ENCODE assay signal across 8 mouse cellular contexts in the genomic region with DNA sequence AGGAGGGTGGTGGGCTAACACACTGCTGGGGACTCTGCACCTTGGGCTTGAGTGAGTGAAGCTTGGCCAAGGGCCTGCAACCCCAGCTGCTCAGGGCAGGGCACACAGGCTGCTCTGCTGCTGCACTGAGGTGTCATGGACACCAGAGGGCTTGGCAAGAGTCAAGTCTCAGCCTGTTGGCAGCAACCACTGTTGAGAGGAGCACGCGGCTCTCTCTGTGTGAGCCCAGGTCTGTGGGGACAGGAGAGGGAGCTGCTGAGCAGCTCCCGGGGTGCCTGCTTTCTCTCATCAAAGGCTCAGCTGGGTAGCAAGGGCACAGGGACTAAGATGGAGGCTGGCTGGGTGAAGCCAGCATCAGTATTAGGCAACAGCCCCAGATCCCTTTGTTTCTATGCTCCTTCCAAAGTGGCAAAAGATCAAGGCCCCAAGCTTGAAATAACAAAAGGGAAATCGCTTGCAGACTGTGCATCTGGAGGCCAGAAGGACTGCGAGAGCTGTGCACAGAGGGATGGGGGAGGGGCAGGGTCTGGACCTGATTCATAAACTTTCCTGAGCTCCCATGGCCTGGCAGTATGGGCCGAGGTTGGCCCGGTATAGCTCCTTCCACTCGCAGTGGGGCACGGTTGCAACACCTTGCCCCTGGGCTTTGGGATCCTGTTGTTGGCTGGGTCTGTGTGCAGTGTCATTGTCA.
DNase-seq lines count a peak whose midpoint lies in the region; ATAC-seq lines count a peak whose summit lies in the region.

No protein-coding gene starts in this region.

- 28% methylated on average over 9 of the region's 9 CpGs for WGBS in hindbrain, embryonic 11.5 days

- H3K36me3 ChIP-seq in hindbrain, embryonic 11.5 days (ENCODE audit: control insufficient read depth, insufficient read depth, low read length), result no peaks in the 10 kb centered on the region

- H3K27me3 ChIP-seq in hindbrain, embryonic 11.5 days (ENCODE audit: control insufficient read depth, insufficient read depth, low read length), result no peaks in the 10 kb centered on the region; the same call in 1 of the 2 replicates

- DNase-seq in R1 (ENCODE audit: low read depth, low spot score), result peak; percentile 73
- DNase-seq in cerebellum, postnatal 25 days, result peak; percentile 39 to 53
- DNase-seq in frontal cortex, postnatal 14 days (ENCODE audit: low spot score in 2 of 2), result peak; percentile 35 to 44
- DNase-seq in hindbrain, embryonic 11.5 days (ENCODE audit: low spot score), result peak; percentile 77
- peak; percentile 33 for DNase-seq in layer of hippocampus, postnatal 25 days (ENCODE audit: extremely low spot score in 1 of 2, low spot score in 1 of 2)
- peak; percentile 82 for DNase-seq in mesoderm, embryonic 11.5 days (ENCODE audit: low read depth, low spot score)
- DNase-seq in skeletal muscle tissue, adult 2 months (ENCODE audit: low read depth, low spot score), result peak; percentile 75
- DNase-seq in spleen, postnatal 4 days (ENCODE audit: low spot score in 2 of 2), result no peak

- 0 out of 2 replicates have a peak overlapping the region, but pooled peaks have one; percentile 11 for H3K9ac ChIP-seq in hindbrain, embryonic 11.5 days (ENCODE audit: low read depth, low read length)

- H3K9me3 ChIP-seq in hindbrain, embryonic 11.5 days (ENCODE audit: control insufficient read depth, low read length), result no peaks in the 10 kb centered on the region

- H3K4me1 ChIP-seq in hindbrain, embryonic 11.5 days (replicated peaks; ENCODE audit: control insufficient read depth, insufficient read depth, low read length), result no peaks in the 10 kb centered on the region; the same call in 1 of the 2 replicates

- ATAC-seq in hindbrain, embryonic 11.5 days (ENCODE audit: low FRiP score), result peak; percentile 85

- H3K4me3 ChIP-seq in hindbrain, embryonic 11.5 days (ENCODE audit: low read depth, low read length), result no peak overlapping the region

- H3K27ac ChIP-seq in hindbrain, embryonic 11.5 days (ENCODE audit: low read depth, low read length), result peak overlapping the region; percentile 37; the same call in 1 of the 2 replicates

- no peak overlapping the region for H3K4me2 ChIP-seq in hindbrain, embryonic 11.5 days (replicated peaks; ENCODE audit: low read depth, low read length)

Comparison
In these comparisons a context has a peak if more than half of its experiments do, and no peak if none do; other contexts are left out.
1. DNase-seq: peak in R1 (single experiment), cerebellum, postnatal 25 days (2 of 2), frontal cortex, postnatal 14 days (2 of 2), hindbrain, embryonic 11.5 days (single experiment), layer of hippocampus, postnatal 25 days (2 of 2), mesoderm, embryonic 11.5 days (single experiment) and skeletal muscle tissue, adult 2 months (single experiment); none in spleen, postnatal 4 days (0 of 2).